Mouse (Mus musculus): Measurements from ENCODE around the gene Celf2. TPM values are rescaled to one million over a fixed set of nuclear protein-coding genes. Genes with fewer than 3 reads are reported as not detected.

The Celf2 gene
- polyA plus RNA-seq, 1 experiment = 40.8 TPM

- 56% methylated on average over 7 of the region's 7 CpGs for WGBS
- TF ChIP-seq CTCF (IDR thresholded peaks at IDR 0.05; ENCODE audit: extremely low read depth, insufficient read depth, insufficient read length, insufficient replicate concordance) (no peak), POLR2A (IDR thresholded peaks at IDR 0.05; ENCODE audit: low read depth, low read length) (no peak)
- no peaks in the 10 kb centered on the region for H3K4me1 ChIP-seq (ENCODE audit: control insufficient read depth, insufficient read depth, insufficient read length)
These were observed 429.3 kb downstream of the Celf2 start for GRCm38 (mm10) chr2:7080086-7080485.

GRCm38 (mm10) chr2:7079390-7079789, 430.0 kb downstream of the Celf2 start:
- 95% methylated on average over 2 of the region's 2 CpGs for WGBS
- no peak overlapping the region for H3K4me3 ChIP-seq (ENCODE audit: extremely low read depth, insufficient read depth, insufficient read length)
- no peak overlapping the region for H3K27ac ChIP-seq (ENCODE audit: insufficient read depth, low read length)
- TF ChIP-seq POLR2A (IDR thresholded peaks at IDR 0.05; ENCODE audit: low read depth, low read length) (no peak), CTCF (IDR thresholded peaks at IDR 0.05; ENCODE audit: extremely low read depth, insufficient read depth, insufficient read length, insufficient replicate concordance) (no peak)
- H3K27me3 ChIP-seq (ENCODE audit: control insufficient read depth, insufficient read depth, low read length) = no peaks in the 10 kb centered on the region
- H3K4me1 ChIP-seq (ENCODE audit: control insufficient read depth, insufficient read depth, insufficient read length) = no peaks in the 10 kb centered on the region
- no peak for DNase-seq (ENCODE audit: low read depth in 1 of 2, low spot score in 2 of 2)
- no peaks in the 10 kb centered on the region for H3K36me3 ChIP-seq (ENCODE audit: control insufficient read depth, insufficient read depth, low read length)

More at GRCm38 (mm10) chr2:7080086-7080485, 429.3 kb downstream of the Celf2 start:
- Histone ChIP-seq H3K4me3 (ENCODE audit: extremely low read depth, insufficient read depth, insufficient read length) (no peak overlapping the region), H3K36me3 (ENCODE audit: control insufficient read depth, insufficient read depth, low read length) (no peaks in the 10 kb centered on the region), H3K27me3 (ENCODE audit: control insufficient read depth, insufficient read depth, low read length) (no peaks in the 10 kb centered on the region), H3K27ac (ENCODE audit: insufficient read depth, low read length) (no peak overlapping the region)
- DNase-seq (ENCODE audit: low read depth in 1 of 2, low spot score in 2 of 2) = no peak

GRCm38 (mm10) chr2:7073730-7074129, 435.6 kb downstream of the Celf2 start:
- TF ChIP-seq CTCF (IDR thresholded peaks at IDR 0.05; ENCODE audit: extremely low read depth, insufficient read depth, insufficient read length, insufficient replicate concordance) = no peak
- TF ChIP-seq POLR2A (IDR thresholded peaks at IDR 0.05; ENCODE audit: low read depth, low read length) = no peak
- H3K27ac ChIP-seq (ENCODE audit: insufficient read depth, low read length) = no peak overlapping the region
- H3K4me1 ChIP-seq (ENCODE audit: control insufficient read depth, insufficient read depth, insufficient read length) = no peaks in the 10 kb centered on the region
- no peaks in the 10 kb centered on the region for H3K36me3 ChIP-seq (ENCODE audit: control insufficient read depth, insufficient read depth, low read length)
- 90% methylated on average over 3 of the region's 3 CpGs for WGBS
- no peak overlapping the region for H3K4me3 ChIP-seq (ENCODE audit: extremely low read depth, insufficient read depth, insufficient read length)
- no peaks in the 10 kb centered on the region for H3K27me3 ChIP-seq (ENCODE audit: control insufficient read depth, insufficient read depth, low read length)
- DNase-seq (ENCODE audit: low read depth in 1 of 2, low spot score in 2 of 2) = no peak

GRCm38 (mm10) chr2:7072344-7073265, 436.8 kb downstream of the Celf2 start:
- H3K27me3 ChIP-seq (ENCODE audit: control insufficient read depth, insufficient read depth, low read length) = no peaks in the 10 kb centered on the region
- no peak for DNase-seq (ENCODE audit: low read depth in 1 of 2, low spot score in 2 of 2)
- H3K27ac ChIP-seq (ENCODE audit: insufficient read depth, low read length) = no peak overlapping the region
- H3K36me3 ChIP-seq (ENCODE audit: control insufficient read depth, insufficient read depth, low read length) = no peaks in the 10 kb centered on the region
- TF ChIP-seq POLR2A (IDR thresholded peaks at IDR 0.05; ENCODE audit: low read depth, low read length) (no peak), CTCF (IDR thresholded peaks at IDR 0.05; ENCODE audit: extremely low read depth, insufficient read depth, insufficient read length, insufficient replicate concordance) (no peak)
- WGBS = 81% methylated on average over 5 of the region's 5 CpGs
- no peaks in the 10 kb centered on the region for H3K4me1 ChIP-seq (ENCODE audit: control insufficient read depth, insufficient read depth, insufficient read length)
- H3K4me3 ChIP-seq (ENCODE audit: extremely low read depth, insufficient read depth, insufficient read length) = no peak overlapping the region

- DNase-seq (ENCODE audit: low read depth in 1 of 2, low spot score in 2 of 2) = no peak
These were observed 439.9 kb downstream of the Celf2 start for GRCm38 (mm10) chr2:7069458-7069857.

GRCm38 (mm10) chr2:7068281-7068680, 441.1 kb downstream of the Celf2 start:
- Histone ChIP-seq H3K4me1 (ENCODE audit: control insufficient read depth, insufficient read depth, insufficient read length) (no peaks in the 10 kb centered on the region), H3K27me3 (ENCODE audit: control insufficient read depth, insufficient read depth, low read length) (no peaks in the 10 kb centered on the region), H3K27ac (ENCODE audit: insufficient read depth, low read length) (no peak overlapping the region), H3K36me3 (ENCODE audit: control insufficient read depth, insufficient read depth, low read length) (no peaks in the 10 kb centered on the region), H3K4me3 (ENCODE audit: extremely low read depth, insufficient read depth, insufficient read length) (no peak overlapping the region)
- 93% methylated on average over 6 of the region's 6 CpGs for WGBS
- TF ChIP-seq POLR2A (IDR thresholded peaks at IDR 0.05; ENCODE audit: low read depth, low read length) (no peak), CTCF (IDR thresholded peaks at IDR 0.05; ENCODE audit: extremely low read depth, insufficient read depth, insufficient read length, insufficient replicate concordance) (no peak)
- no peak for DNase-seq (ENCODE audit: low read depth in 1 of 2, low spot score in 2 of 2)

More at GRCm38 (mm10) chr2:7069458-7069857, 439.9 kb downstream of the Celf2 start:
- 61% methylated on average over 3 of the region's 3 CpGs for WGBS
- H3K27me3 ChIP-seq (ENCODE audit: control insufficient read depth, insufficient read depth, low read length) = no peaks in the 10 kb centered on the region
- no peaks in the 10 kb centered on the region for H3K36me3 ChIP-seq (ENCODE audit: control insufficient read depth, insufficient read depth, low read length)
- H3K4me1 ChIP-seq (ENCODE audit: control insufficient read depth, insufficient read depth, insufficient read length) = no peaks in the 10 kb centered on the region
- H3K4me3 ChIP-seq (ENCODE audit: extremely low read depth, insufficient read depth, insufficient read length) = no peak overlapping the region
- no peak overlapping the region for H3K27ac ChIP-seq (ENCODE audit: insufficient read depth, low read length)
- TF ChIP-seq POLR2A (IDR thresholded peaks at IDR 0.05; ENCODE audit: low read depth, low read length) = no peak
- TF ChIP-seq CTCF (IDR thresholded peaks at IDR 0.05; ENCODE audit: extremely low read depth, insufficient read depth, insufficient read length, insufficient replicate concordance) = no peak
